Mouse (Mus musculus) gastrocnemius, postnatal 14 days (tissue): Measurements from ENCODE around the gene Olfr293. TPM values are rescaled to one million over a fixed set of nuclear protein-coding genes. Genes with fewer than 3 reads are reported as not detected.

Experiments used
- DNase-seq: peaks from one replicate; pipeline ENCODE4 v3.0.0; 2021; ENCODE audit warnings: mixed read lengths
- intact Hi-C: fragments of 180-260 bp; cut with DNase I; formaldehyde crosslinking; loops from one replicate; pipeline ENCODE4 v1.15.1; 2025; ENCODE audit warnings: low total_unique reads
- long read RNA-seq, 2 experiments: library from polyadenylated mRNA; stranded (forward); transcript quantifications; one replicate each; pipeline ENCODE4 v2.0.0; 2021
- total RNA-seq, 2 experiments: library from RNA; stranded (reverse); gene quantifications; 2 replicates each; pipeline ENCODE4 v1.2.3; 2021

The Olfr293 gene
- total RNA-seq = not detected
- long read RNA-seq, experiment 1 = 0 reads
- long read RNA-seq, experiment 2 = 0 reads

GRCm38 (mm10) chr7:86648761-86649160 lies at the start of gene Olfr293:
Olfr293 (plus strand) TSS chr7:86649061.
- intact Hi-C loops = no loop called here
- no peak for DNase-seq

GRCm38 (mm10) chr7:86616543-86616942 lies 32.3 kb upstream of the Olfr293 start, which contains the start of gene Olfr294:
Olfr294 (minus strand) TSS chr7:86616643.
- intact Hi-C loops = no loop called here
- DNase-seq = no peak

GRCm38 (mm10) chr7:86688030-86688429 lies 39.2 kb downstream of the Olfr293 start, which contains the start of gene Olfr292:
Olfr292 (plus strand) TSS chr7:86688330.
- intact Hi-C loops = no loop called here
- DNase-seq = no peak

Other genes starting within 250 kb of the Olfr293 start
- not detected for gene Olfr301, start 245.2 kb upstream of the Olfr293 start, total RNA-seq
- gene Olfr299, start 189.1 kb upstream of the Olfr293 start, total RNA-seq = not detected
- not detected for gene Olfr298, start 156.6 kb upstream of the Olfr293 start, total RNA-seq
- not detected for gene Olfr297, start 129.1 kb upstream of the Olfr293 start, total RNA-seq
- not detected for gene Olfr295, start 65.2 kb upstream of the Olfr293 start, total RNA-seq
- not detected for gene Olfr294, start 32.4 kb upstream of the Olfr293 start, total RNA-seq
- not detected for gene Olfr292, start 39.3 kb downstream of the Olfr293 start, total RNA-seq
- under 1 TPM in 1 of 2 experiments, not detected in 1; 0.10 TPM for gene Folh1, start 126.9 kb downstream of the Olfr293 start, total RNA-seq
- gene Vmn2r77, start 146.0 kb downstream of the Olfr293 start, total RNA-seq = not detected